Mouse (Mus musculus) kidney, postnatal 10 days (tissue): ENCODE data around the gene Bex2.
A peak's percentile ranks its signal among the peaks of the same experiment; 100 is the strongest.
"Not testable (repeated sequence)": the region's sequence is repeated elsewhere in the genome, so short reads cannot be mapped to it uniquely, and the experiment has no call there.

Source experiments
- DNase-seq: peaks from one replicate; pipeline ENCODE4 v3.0.0; 2021; ENCODE audit warnings: mixed read lengths

The Bex2 gene

DNA sequence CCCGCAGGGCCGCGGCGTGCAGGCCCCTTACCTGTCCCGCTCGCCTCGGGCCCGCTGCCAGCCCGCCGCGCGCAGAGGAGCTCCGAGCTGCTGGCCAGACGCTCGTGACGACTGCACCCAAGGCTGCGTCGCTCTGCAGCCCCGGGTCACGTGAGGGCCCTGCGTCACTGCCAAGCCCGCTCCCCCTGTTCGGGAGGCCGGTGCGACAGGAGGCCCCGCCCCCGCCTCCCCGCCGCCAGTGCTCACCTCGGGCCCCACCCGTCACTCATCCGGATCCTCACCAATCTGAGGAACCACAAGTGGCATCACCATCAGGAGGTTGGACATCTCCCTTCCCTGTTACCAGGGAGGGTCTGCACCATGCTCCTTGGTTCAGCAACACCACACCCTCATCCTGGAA is at the start of gene Bex2:
Gene Bex2 (minus strand): TSS at position 217 of the 400 bp plus-strand sequence.
- not testable (repeated sequence) for DNase-seq

GRCm38 (mm10) chrX:136115419-136115961 is 47.5 kb upstream of the Bex2 start:
- DNase-seq: peak; percentile 30

DNA sequence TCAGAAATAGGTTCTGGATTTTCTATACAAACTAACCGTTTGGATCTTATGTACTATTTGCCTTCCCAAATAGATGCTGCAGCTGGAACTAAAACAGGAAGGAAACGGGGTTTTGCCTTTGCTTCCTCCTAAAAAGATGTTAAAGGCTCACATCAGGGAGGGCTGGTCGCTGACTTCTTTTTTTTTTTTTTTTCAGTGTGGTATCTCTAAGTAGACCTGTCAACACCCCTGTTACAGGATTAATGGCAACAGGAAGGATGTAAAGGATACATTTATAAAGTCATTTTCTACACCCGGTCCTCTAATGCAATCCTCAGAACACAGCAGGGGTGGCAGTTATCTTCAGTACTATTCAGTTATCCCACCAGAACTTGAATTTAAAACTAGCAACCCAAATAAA is 47.0 kb upstream of the Bex2 start:
- no peak for DNase-seq

- DNase-seq: peak; percentile 47
These were observed 39.9 kb upstream of the Bex2 start for GRCm38 (mm10) chrX:136107942-136108341.

GRCm38 (mm10) chrX:136104724-136105088 is 36.7 kb upstream of the Bex2 start:
- DNase-seq: no peak

DNA sequence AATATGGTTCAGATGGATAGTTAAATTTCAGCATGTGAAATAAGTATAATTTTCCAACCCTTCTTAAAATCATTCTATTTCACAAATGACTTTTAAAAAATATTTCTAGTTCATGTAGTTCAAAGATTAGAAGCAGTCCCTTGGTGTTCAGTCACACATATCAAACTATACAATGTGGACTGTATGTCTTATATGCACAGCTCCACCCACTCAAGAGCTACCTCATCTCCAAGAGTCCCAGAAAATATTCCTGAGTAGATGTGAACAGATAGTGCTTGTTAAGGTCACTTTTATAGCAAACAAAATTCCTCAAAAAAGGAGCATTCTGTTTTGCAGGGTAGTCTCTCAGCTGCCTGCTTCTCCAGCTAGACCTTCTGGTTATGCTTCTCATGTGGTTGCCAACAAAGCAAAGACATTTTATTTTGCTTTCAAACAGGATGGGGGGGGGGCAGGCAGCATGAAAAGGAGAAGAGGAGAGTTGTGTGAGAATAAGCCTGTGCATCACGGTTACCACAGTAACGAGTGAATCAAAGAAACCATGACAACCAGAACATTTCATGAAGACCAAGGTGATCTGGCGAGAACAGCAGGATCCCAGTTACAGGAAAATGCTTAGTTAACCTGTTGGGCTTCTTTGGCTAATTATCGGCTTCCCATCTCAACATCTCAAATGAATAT is 36.1 kb upstream of the Bex2 start:
- no peak for DNase-seq

DNA sequence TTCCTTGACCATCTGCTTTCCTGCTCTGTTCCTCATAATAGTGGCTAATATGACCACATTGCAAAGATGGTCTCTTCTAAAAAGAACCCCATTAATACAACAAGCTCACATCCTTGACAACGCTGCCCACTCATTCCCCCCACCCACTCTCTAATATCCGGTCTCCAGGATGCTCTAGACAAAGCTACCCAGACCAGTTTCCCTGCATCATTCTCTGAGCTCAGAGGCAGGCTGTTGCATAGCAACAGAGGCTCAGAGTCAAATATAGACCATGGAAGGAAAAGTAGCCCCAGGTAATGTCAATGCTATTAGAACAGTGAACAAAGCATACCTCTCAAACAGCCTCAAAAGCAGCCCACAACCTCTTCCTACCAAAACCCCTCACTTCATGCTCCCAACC is 26.4 kb upstream of the Bex2 start:
- no peak for DNase-seq

DNA sequence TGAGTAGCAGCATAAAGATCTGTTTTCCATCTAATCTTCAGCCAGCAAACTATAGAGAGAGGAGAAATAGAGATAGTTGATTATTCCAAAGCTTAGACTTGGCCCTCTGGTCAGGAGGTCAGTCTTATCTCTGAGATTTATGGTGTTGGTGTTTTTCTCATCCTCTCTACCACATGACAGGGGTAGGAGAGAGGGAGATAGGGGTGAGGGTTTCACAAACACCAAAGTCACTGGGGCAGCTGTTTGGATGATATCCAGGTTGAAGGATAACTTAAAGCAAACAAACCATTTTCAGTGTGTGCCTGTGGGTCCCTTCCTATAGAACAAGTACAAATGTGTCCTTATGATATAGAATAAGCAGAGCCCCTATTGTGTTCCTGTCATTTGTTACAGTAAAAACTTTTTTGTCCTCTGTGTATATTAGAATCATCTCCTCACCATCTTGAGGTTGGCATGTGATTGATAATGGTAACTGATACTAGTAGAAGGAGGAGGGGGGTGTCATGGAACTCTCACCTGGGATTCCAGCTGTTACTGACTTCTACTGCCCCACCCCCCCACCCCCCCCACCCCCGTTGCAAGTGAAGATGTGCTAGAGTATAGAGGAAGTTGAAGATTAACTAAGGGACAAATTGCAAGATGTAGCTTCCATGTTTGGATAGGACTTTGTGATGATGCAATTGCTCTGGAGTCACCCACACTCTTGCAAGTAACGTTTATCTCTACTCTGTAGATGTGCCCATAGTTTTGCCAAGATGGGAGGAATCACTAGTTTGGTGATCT is 24.7 kb upstream of the Bex2 start:
- DNase-seq: no peak

- DNase-seq: no peak
These were observed 17.1 kb upstream of the Bex2 start, which contains the start of gene Nxf3 for GRCm38 (mm10) chrX:136085155-136085554. Gene Nxf3 (minus strand): TSS chrX:136085255.

DNA sequence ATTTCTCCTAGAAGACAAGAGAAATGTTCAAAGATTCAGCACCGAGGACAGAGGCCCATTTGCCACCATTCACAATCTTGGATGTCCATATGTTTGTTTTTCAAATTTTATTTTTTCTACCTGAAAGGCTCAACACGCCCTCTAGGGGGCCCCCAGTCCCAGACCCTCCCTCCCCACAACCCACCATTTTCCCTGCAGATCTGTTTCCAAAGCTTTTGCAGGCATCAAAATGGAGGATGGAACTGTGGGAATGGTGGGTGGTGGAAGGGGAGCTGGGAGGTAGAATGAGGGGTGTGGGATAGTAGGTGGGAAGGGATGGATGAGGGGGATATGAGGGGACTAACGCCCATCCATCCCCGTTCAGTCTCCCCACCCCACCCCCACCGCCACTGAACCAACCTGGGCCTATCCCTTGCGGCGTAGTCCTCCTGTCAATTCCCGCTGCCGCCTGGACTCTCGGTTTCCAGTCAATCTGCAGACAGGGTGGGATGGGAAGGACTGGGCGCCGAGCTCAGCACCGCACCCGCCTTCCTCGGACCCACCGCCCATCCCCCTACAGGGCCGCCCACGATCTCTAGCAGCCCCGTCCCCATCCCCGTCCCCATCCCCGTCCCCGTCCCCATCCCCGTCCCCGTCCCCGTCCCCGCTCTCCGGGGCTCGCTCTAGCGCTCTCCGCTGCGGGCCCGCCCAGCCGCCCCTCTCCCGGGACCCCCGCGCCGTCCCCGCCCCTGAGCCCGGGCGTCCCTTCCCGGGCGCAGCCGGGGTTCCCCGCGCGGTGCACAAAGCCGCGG is 640 bp downstream of the Bex2 start:
- DNase-seq: peak; percentile 11

GRCm38 (mm10) chrX:136060698-136061097 is 7.3 kb downstream of the Bex2 start:
- no peak for DNase-seq

GRCm38 (mm10) chrX:136051219-136051618 is 16.8 kb downstream of the Bex2 start:
- DNase-seq: no peak

DNA sequence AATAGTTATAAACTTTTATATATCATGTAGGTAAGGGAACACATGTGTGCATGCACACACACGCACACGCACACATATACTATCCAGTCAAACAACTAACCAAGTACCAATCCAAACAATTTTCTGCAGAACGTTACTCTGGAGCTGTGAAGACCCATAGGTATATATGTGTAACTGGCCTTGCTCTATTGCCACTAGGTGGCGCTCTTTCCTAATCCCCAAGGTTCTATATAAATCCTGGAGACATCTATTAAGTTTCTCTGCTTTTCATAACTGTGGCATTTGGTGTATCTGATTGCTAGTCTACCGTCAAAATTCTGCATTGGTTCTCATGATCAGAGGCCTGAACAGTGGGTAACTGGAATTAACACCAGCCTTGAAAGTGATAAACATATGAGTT is 20.5 kb downstream of the Bex2 start:
- DNase-seq: peak; percentile 72

DNA sequence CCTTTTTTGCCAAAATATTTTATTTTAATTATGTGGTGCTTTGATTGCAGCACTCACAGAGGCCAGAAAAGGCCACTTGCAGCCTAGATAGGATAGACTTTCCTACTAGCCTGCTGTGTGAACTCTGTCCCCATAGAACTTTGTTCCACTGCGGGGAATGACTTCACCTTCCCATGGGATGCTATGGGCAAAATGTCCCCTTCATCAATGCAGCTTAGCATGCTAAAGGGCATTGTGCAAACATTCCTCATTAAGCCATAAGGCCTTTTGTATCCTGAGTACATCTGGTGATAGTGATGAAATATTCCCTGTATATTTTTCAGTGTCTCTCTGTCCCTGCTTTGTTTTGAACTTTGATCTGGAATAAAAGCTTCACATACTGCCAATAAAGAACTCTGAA is 24.3 kb downstream of the Bex2 start:
- no peak for DNase-seq

DNA sequence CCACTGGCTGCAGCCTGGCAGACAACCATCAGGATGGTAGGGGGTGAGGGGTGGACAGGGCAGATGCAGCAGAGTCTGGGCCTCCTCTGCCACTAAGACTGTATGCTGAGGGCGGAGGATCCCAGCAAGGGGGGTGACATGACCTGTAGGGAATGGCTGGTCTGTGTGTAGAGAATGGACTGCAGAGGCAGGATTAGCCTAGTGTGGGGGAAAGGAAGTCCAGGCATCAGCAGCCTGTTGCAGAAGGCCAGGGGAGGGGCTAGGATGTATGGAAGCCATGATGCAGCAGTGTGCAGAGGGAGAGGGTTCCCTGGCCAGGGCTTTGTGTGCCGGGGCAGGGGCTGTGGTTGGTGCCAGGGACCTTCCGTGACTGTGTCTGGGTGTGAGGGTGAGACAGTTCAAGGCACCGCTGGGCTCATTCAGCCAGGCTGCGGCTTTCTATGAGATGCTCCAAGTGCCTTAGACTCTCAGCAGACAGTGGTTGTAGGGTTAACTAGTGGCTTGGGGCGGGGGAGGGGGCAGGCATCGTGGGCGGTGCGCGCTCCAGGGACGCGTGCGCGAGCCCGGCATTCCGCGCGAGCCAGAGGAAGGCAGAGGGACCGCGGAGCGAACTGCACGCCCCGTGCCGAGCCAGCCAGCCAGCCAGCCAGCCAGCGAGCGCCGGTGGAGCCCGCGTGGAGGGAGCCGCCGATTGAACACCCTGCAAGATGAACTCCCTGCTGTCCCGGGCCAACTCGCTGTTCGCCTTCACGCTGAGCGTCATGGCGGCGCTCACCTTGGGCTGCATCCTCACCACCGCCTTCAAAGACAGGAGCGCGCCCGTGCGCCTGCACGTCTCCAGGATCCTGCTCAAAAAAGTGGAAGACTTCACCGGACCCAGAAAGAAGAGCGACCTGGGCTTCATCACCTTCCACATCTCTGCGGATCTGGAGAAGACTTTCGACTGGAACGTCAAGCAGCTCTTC is 35.0 kb downstream of the Bex2 start, which contains the start of gene Arxes1:
Gene Arxes1 (plus strand): TSS at position 569 of the 965 bp plus-strand sequence.
- DNase-seq: peak; percentile 33

DNA sequence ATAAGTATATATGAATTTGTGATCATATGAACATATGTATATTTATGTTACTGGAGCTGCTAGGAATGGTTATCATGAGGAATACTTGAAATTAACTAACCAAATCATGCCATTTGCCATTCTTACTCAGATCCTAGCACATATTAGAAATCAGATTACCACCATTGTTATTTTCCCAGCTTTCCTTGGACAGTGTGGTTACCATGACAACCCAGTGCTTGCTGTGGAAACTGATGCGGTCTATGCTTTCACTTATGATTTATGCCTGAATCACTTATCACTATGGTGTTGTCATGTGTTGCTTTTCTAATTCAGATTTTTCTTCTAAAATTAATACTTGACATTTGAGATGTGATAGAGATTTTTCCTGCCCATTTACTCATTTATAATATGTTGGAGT is 37.7 kb downstream of the Bex2 start:
- no peak for DNase-seq
